ENCODE assay signal across 14 mouse cellular contexts in the genomic region with DNA sequence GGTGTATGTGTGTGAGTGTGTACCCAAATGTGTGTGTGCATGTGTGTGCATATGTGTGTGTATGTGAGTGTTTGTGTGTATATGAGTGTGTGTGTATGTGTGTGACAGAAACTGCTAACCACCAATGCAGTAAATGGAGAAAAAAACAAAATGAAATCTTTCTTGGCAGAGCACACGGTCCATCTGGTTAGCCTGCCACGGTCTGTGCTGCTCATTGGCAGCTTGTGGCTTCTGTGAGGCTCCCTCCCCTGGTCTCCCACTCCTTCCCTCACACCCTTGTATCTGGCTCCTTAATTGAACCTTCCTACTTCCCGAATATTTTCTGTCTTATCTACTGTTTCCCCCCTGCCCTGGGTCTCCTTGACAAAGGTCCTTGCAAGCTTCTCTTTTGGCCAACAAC. TPM values are rescaled to one million over a fixed set of nuclear protein-coding genes. Genes with fewer than 3 reads are reported as not detected.
DNase-seq lines count a peak whose midpoint lies in the region; ATAC-seq lines count a peak whose summit lies in the region.
"Had no signal": no experiment of that assay in that cellular context is flagged by ENCODE, and none has a peak within 500 bp of the region (broad histone marks: within the 10 kb centered on the region; RNA-seq: fewer than 3 reads in every experiment).

No protein-coding gene starts in this region.

- peak; percentile 50; the same call in 1 of the 2 replicates for ATAC-seq in heart, embryonic 16.5 days (replicated peaks; ENCODE audit: extremely low read depth, insufficient read depth, low FRiP score)
- ATAC-seq in midbrain, embryonic 13.5 days, result 0 out of 2 replicates have a peak, but pooled peaks have one; percentile 20
- ATAC-seq in midbrain, embryonic 15.5 days (replicated peaks), result no peak
- no peak for ATAC-seq in erythroid progenitor cell, adult 5-6 weeks (replicated peaks; ENCODE audit: low FRiP score, poor library complexity, severe bottlenecking)
- ATAC-seq: Patski had no signal

- 0 out of 2 replicates have a peak overlapping the region, but pooled peaks have one; percentile 14 for H3K27ac ChIP-seq in heart, embryonic 16.5 days (ENCODE audit: low read length)
- no peak overlapping the region for H3K27ac ChIP-seq in heart, embryonic 10.5 days
- no peak overlapping the region for H3K27ac ChIP-seq in midbrain, embryonic 13.5 days
- no peak overlapping the region for H3K27ac ChIP-seq in midbrain, embryonic 15.5 days
- H3K27ac ChIP-seq: kidney, postnatal 0 days; left cerebral cortex, adult 2 months; limb, embryonic 15.5 days; lung, embryonic 15.5 days had no signal

- no peak overlapping the region for H3K4me3 ChIP-seq in heart, embryonic 16.5 days (ENCODE audit: low read length)
- H3K4me3 ChIP-seq in heart, embryonic 10.5 days, result no peak overlapping the region
- H3K4me3 ChIP-seq in midbrain, embryonic 13.5 days (replicated peaks), result no peak overlapping the region
- no peak overlapping the region for H3K4me3 ChIP-seq in midbrain, embryonic 15.5 days
- H3K4me3 ChIP-seq: left cerebral cortex, adult 2 months; limb, embryonic 15.5 days; lung, embryonic 15.5 days had no signal

- no peaks in the 10 kb centered on the region for H3K27me3 ChIP-seq in heart, embryonic 16.5 days (ENCODE audit: control insufficient read depth, insufficient read depth, low read length)
- no peaks in the 10 kb centered on the region for H3K27me3 ChIP-seq in heart, embryonic 10.5 days (ENCODE audit: insufficient read depth, poor library complexity, severe bottlenecking)
- no peaks in the 10 kb centered on the region for H3K27me3 ChIP-seq in midbrain, embryonic 13.5 days
- no peaks in the 10 kb centered on the region for H3K27me3 ChIP-seq in midbrain, embryonic 15.5 days (replicated peaks)
- H3K27me3 ChIP-seq: limb, embryonic 15.5 days; lung, embryonic 15.5 days had no signal

- no peak overlapping the region for H3K4me2 ChIP-seq in heart, embryonic 16.5 days (ENCODE audit: low read depth, low read length)
- H3K4me2 ChIP-seq in midbrain, embryonic 13.5 days (replicated peaks), result no peak overlapping the region
- no peak overlapping the region for H3K4me2 ChIP-seq in midbrain, embryonic 15.5 days
- H3K4me2 ChIP-seq: limb, embryonic 15.5 days; lung, embryonic 15.5 days had no signal

- no peaks in the 10 kb centered on the region for H3K9me3 ChIP-seq in heart, embryonic 16.5 days (replicated peaks; ENCODE audit: control insufficient read depth, low read length)
- no peaks in the 10 kb centered on the region for H3K9me3 ChIP-seq in heart, embryonic 10.5 days
- H3K9me3 ChIP-seq in midbrain, embryonic 13.5 days, result no peaks in the 10 kb centered on the region
- no peaks in the 10 kb centered on the region for H3K9me3 ChIP-seq in midbrain, embryonic 15.5 days
- H3K9me3 ChIP-seq: limb, embryonic 15.5 days; lung, embryonic 15.5 days had no signal

- H3K36me3 ChIP-seq in heart, embryonic 16.5 days (ENCODE audit: control insufficient read depth, insufficient read depth), result peaks cover 33% of the 10 kb centered on the region
- peaks cover 89% of the 10 kb centered on the region for H3K36me3 ChIP-seq in heart, embryonic 10.5 days
- H3K36me3 ChIP-seq in midbrain, embryonic 13.5 days, result no peaks in the 10 kb centered on the region
- no peaks in the 10 kb centered on the region for H3K36me3 ChIP-seq in midbrain, embryonic 15.5 days (replicated peaks)
- H3K36me3 ChIP-seq: limb, embryonic 15.5 days; lung, embryonic 15.5 days had no signal

- H3K9ac ChIP-seq in heart, embryonic 16.5 days (ENCODE audit: low read length), result no peak overlapping the region
- no peak overlapping the region for H3K9ac ChIP-seq in midbrain, embryonic 13.5 days (replicated peaks)
- H3K9ac ChIP-seq in midbrain, embryonic 15.5 days, result no peak overlapping the region
- H3K9ac ChIP-seq: limb, embryonic 15.5 days; lung, embryonic 15.5 days had no signal

- H3K4me1 ChIP-seq in heart, embryonic 16.5 days (ENCODE audit: control insufficient read depth, insufficient read depth, low read length), result peaks cover 21% of the 10 kb centered on the region
- H3K4me1 ChIP-seq in heart, embryonic 10.5 days, result peaks cover 7% of the 10 kb centered on the region; the same call in 1 of the 2 replicates
- no peaks in the 10 kb centered on the region for H3K4me1 ChIP-seq in midbrain, embryonic 13.5 days (replicated peaks)
- no peaks in the 10 kb centered on the region for H3K4me1 ChIP-seq in midbrain, embryonic 15.5 days
- H3K4me1 ChIP-seq: limb, embryonic 15.5 days; lung, embryonic 15.5 days had no signal

- no peak for DNase-seq in heart, embryonic 10.5 days (ENCODE audit: low spot score)
- DNase-seq in cerebellum, adult 9-10 months, result peak; percentile 83
- no peak for DNase-seq in spleen, postnatal 4 days (ENCODE audit: low spot score in 2 of 2)
- DNase-seq: right cerebral cortex, postnatal 4 days; thymus, postnatal 25 days had no signal

- 26% methylated on average over 3 of the region's 3 CpGs for WGBS in heart, embryonic 16.5 days
- WGBS in heart, embryonic 10.5 days, result 33% methylated on average over 3 of the region's 3 CpGs
- 87% methylated on average over 3 of the region's 3 CpGs for WGBS in midbrain, embryonic 13.5 days
- 75% methylated on average over 3 of the region's 3 CpGs for WGBS in midbrain, embryonic 15.5 days

RNA-seq across cellular contexts. Expression of gene Ttn, which starts 53.5 kb away (rescaled TPM):
- polyA plus RNA-seq in heart, embryonic 16.5 days (2015; fragmentation: Nextera tagmentation; extraction: Ambion mirVana), result 717 and 788 TPM in 2 replicates
- polyA plus RNA-seq in heart, embryonic 10.5 days (2016; fragmentation: Nextera tagmentation; extraction: Ambion mirVana), result 356 and 545 TPM in 2 replicates
- polyA plus RNA-seq in midbrain, embryonic 13.5 days (2015; fragmentation: Nextera tagmentation; extraction: Ambion mirVana), result 0.30 and 0.44 TPM in 2 replicates
- polyA plus RNA-seq in midbrain, embryonic 15.5 days (2015; fragmentation: Nextera tagmentation; extraction: Ambion mirVana), result 0.40 and 1.0 TPM in 2 replicates
- under 0.01 TPM in 1 of 2 replicates, not detected in the other for total RNA-seq in erythroid progenitor cell, adult 5-6 weeks (2015; ENCODE audit: low replicate concordance)
- total RNA-seq in erythroid progenitor cell, adult 5-6 weeks (2017; ENCODE audit: low replicate concordance), result under 0.01 TPM in 2 replicates

Comparison
In these comparisons a context has a peak if more than half of its experiments do, and no peak if none do; other contexts are left out.
1. ATAC-seq: peak in heart, embryonic 16.5 days (single experiment) and midbrain, embryonic 13.5 days (single experiment); none in midbrain, embryonic 15.5 days (single experiment) and erythroid progenitor cell, adult 5-6 weeks (single experiment).
2. RNA of gene Ttn, which starts 53.5 kb away (polyA plus RNA-seq): 717 to 788 TPM in heart, embryonic 16.5 days and 356 to 545 TPM in heart, embryonic 10.5 days; 0.40 to 1.0 TPM in midbrain, embryonic 15.5 days and 0.30 to 0.44 TPM in midbrain, embryonic 13.5 days; every median in the first group is over 100 times any median in the second.